Mouse (Mus musculus): Measurements from ENCODE around the gene Rap1b.
"Not testable (repeated sequence)": the region's sequence is repeated elsewhere in the genome, so short reads cannot be mapped to it uniquely, and the experiment has no call there.

Gene Rap1b

DNA sequence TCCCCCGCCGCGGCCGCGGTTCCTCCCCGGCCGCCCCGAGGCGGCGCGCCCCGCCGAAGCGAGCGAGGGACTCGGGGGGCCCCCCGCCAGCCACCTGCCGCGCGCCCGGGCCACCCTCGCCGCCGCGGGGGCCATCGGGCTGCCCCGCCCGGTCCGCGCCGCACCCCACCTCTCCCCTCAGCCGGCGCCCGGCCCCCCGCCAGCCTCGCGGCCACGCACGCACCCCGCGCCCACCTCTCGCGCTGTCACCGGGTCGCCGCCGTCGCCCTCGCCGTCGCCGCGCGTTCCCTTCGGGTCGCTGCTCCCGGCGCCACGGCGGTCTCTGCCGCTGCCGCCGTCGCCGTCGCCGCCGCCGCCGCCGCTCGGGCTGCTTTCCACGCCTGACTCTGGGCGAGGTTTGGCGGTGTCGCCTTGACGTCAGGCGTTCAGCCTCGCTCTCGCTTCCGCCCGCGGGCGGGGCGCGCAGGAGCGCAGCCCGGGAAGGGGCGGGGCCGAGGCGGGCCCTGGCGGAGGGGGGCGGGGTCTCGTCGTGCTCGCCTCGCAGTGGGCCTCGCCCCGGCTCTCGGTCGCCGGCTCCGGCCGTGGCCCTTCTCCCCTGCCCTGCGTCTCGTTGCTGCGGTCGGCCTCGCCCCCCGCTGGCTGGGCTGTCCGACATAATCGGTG is at the start of gene Rap1b:
TSS of gene Rap1b (minus strand) at position 439 of the 663 bp plus-strand sequence.
- DNase-seq = peak; percentile 96 to 98

DNA sequence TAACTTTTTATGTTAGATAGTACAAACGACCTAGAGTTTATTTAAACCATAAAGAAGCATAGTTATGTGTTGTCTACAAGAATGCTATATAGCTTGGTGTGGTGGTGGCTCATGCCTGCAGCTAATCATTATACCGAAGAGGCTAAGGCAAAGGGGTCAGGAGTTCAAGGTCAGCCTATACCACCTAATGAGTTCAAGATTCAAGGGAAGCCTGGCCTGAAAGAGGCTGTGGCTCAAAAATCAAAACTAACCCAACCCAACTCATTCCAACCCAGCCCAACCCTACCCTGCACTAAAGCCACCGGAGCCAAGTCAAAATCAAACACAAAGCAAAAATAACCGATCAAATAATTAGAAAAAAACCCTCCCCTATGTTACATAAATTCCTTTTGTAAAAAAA is 49.4 kb upstream of the Rap1b start:
- no peak for DNase-seq

DNA sequence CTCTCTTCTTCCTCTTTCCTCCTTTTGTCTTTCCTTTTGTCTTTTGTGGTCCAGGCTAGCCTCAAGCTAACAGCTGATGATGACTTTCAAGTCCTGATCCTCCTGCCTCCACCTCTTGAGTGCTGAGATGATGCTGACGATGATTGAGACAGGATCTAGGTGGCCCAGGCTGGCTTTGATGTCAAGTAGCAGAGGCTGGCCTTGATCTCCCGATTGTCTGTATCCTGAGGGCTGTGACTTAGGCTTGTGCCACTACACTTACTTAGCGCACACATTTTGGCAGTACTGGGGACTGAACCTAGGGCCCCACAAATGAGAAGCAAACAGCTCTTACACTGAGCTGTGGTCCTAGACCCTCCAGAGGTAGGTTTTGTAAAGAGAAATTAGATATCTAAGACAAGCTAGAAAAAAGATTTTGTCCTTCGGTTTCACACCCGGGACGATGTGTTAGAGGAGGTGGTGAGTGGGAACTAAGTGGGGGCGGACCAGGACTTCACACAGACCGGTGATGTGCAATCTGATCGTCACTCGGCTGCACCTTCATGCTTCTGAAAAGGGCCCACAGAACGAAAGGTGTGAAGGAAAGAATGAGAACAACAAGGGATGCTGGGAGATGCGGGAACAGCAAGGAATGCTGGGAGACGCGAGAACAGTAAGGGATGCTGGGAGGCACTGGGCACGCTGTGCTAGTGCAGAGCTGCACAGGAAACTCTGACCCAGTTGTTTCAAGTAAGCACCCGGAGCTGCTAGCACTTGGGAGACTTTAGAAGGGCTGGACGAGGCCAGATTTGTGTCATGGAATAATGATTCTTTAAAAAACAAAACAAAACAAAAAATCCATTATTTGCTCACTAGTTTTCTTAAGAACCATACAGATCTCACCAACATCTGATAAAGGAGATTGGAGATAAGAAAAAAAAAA is 48.5 kb upstream of the Rap1b start:
- DNase-seq = no peak

DNA sequence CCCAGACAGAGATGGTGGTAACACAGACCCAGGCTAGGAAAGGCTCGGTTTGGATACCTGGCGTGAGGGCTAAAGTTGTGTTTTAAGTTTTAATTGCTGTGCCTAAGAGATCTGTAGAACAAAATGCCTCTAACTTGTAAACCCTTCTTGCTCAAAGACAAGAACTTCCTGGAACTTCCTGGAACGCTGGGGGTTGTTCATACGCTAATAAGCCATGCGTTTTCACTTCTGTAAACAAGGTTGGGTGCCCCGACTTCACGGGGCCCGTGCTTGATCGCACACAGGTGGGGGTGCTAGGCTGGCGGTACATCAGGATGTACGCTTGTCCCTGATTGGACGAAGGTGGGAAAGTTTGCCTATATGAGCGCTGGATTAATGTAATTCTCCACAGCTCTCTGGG is 47.3 kb upstream of the Rap1b start:
- not testable (repeated sequence) for DNase-seq

DNA sequence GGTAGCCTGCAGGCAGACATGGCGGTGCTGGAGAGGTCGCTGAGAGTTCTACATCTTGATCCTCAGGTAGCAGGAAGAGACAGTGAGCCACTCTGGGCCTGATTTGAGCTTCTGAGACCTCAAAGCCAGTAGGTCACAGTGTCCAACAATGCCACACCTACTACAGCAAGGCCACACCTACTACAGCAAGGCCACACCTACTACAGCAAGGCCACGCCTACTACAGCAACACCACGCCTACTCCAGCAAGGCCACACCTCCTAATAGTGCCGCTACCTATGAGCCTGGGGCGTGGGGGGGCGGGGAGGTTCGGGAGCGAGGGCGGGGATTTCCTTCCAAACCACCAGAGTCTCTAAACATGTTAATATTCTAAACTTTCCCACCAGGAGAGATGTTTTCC is 45.5 kb upstream of the Rap1b start:
- no peak for DNase-seq

DNA sequence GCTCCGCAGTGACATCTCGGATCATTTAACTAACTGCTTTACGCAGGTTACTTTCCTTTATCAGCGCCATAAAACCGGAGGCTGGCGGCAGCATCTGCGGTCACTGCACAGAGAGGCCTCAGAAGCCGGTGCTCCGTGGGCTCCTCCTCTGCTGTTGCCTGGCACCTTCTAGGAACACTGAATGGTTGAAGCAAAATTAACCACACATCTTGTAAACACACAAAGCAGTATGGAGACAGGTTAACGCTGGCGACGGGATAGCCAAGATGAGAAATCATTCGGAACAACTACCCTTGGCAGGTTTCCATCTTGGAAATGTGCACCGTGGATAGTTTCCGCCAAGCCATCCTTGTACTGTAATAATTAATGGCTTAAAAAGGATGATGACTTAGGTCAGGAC is 43.0 kb upstream of the Rap1b start:
- peak; percentile 37 to 49 for DNase-seq

DNA sequence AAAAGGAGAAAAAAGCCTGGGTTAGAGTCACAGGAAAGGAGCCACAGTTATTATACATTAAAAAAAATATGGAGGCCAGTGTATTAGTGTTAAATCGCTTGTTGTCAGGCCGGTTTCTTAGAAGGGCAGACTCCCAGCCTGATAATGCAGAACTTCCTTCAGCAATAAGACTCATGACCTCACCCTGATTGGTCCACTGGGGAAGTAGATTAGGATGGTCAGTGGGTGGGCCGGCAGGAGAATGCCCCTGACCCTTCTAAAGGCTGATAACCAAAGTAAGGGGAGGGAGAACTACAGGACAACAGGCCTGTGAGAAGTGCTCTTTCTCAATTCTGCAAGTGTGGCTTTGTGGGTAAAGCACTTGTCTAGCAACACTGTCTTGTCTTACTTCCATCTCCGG is 39.5 kb upstream of the Rap1b start:
- DNase-seq = no peak

DNA sequence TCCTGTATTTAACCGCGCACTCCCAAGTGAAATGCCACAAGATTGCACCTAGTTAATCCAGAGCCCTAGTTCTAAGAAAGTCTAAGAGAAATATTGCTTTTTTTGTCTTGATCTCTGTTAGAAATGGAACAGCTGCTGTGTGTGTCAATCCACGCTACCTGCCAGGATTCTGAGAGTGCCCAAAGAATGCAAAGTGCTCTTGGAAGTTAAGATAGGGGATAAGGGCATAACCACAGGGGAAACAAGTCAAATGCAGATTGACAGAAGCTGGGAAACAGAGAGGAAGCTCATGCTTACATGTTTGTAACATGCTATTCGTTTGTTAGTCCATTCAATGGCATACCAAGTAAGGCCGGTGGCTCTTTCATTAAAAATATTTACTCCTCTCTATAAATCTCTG is 38.9 kb upstream of the Rap1b start:
- peak in 1 of 2 experiments; percentile 2 for DNase-seq

DNA sequence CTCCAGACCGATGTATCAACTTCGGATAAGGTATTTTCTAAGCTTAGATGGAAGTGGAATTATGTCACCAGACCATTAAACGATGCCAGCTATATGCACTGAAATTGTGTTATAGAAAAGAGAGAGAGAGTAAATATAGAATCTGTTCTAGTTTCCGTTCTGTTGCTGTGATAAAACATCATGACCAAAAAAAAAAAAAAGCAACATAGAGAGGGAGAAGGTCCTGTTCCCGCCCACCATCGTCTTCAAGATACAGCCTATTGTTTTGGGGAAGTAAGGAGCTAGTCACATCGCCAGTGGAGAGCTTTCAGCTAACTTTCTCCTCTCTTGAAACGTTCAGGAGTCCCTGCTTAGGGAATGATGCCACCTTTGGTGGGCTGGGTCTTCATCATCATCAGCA is 37.6 kb upstream of the Rap1b start:
- no peak for DNase-seq

DNA sequence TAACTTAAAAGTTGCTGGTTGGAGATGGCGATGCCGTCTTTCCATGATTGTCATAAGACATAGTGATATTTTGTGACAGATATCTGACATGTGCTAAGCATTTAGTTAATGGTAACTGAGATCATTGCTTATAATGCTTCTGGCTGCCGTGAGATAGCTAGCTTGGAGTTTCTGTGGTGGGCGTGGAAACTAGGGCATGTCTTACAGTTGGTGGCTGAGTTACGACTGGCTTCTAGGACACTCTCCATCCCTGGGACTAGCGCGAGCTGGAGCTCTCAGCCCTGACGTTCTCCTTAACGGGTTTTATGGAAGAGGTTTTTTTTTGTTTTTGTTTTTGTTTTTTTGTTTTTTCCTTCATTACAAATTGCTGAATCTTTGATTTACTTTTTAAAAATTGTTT is 32.8 kb upstream of the Rap1b start:
- no peak for DNase-seq

DNA sequence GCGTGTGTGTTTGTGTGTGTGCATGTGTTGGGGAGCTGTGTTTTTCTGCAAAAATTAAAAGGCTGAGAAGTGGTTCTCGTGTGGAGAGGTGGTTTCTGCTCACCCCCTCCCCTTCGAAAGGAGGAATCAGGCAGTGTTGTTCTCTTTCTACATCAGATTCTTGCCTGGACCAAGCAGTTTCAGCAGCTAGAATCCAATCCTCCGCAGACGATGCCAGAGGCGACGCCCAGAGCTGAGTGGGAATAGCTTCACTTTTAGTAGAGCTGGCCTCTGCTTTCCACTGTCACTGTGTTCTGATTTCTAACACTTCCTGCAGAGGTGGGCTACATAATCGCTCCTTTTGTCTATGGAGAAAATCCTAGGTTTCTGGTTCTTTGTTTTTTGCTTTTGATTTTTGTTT is 31.0 kb upstream of the Rap1b start:
- DNase-seq = no peak

DNA sequence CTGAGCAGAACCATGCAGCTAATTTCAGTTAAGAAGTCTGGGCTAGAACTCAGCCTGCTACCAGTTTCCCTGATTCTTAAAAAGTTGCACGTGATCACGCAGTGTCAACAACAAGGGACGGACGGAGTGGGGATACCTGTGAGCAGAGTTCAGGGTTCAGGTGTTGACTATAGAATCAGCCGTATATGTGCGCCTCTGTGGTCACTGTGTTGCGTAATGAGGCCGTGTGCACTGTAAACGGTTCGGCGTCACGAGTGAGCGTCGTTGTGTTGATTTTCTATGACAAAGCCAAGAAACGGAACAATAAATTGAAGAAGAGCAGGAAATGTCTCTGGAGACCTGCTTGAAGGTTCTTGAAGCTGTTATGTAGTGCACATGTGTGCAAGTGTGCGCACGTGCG is 30.6 kb upstream of the Rap1b start:
- DNase-seq = no peak

DNA sequence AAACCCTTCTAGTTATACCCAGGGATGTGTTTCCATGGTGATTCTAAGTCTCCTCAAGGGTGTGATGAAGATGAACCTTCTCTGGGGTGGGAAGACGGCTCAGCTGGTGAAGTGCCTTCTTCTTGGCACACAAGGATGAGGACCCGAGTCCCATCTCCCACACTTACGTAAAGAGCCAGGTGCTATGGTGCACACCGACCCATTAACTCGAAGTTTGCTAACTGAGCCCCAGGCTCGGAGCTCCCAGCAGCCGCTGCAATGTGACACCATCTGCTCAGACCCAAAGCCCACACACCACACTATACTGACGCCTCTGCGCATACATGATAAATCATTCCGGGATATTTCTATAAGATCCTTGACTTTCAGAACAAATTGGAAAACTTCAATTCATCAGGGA is 29.1 kb upstream of the Rap1b start:
- no peak for DNase-seq

DNA sequence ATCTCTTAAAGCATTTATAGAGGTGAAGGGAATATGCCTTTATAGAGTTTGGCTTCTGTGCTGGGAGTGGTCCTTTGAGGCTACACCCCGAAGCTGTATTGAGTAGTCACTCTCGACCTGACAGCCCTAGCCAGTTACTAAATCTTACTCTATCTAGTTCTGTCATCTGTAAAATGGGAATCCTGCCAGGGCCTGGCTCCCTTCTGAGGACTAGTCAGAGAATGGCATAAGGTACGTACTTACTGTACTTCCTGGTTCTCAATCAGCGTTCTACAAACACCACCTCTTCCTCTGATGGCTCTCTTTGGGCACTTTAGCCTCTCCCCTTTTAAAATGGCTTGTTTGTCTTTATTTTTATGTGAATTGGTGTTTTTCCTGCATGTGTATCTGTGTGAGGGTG is 28.1 kb upstream of the Rap1b start:
- DNase-seq = no peak

DNA sequence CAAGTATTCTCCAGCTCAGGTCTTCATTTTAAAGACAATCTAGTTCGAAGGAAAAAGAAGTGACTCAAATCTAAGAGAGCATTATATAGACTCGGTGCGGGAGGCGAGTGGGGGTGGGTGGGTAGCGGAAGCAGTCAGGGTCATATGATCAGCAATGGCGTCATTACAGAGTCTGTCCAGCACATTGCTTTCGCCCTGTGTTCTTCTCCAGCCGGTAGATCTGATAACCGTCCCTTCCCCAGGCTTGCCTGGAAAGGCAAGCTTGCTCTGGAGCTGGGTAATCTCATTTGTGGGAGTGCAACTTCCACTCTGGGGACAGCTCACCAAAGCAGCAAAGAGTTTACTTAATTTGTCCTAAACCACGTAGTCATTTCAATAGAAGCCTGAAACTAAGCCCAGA is 26.6 kb upstream of the Rap1b start:
- DNase-seq = no peak

DNA sequence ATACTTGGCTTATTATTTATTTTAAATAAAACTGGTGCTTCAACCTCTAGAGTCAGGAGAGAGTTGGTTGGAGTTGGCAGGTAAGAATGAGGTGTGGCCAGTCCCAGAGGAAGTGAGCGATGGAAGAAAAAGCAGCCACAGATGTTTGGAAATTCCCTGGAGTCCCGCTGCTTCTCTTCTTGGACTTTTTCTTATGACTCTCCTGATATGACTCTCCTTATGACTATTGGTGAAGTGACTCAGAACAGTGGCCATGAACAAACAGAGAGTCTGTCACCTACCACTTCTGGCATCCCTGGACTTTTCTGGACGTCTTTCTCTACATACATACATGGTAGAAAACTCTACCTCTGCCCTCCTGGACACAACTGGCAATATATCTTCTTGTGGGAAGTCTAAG is 21.5 kb upstream of the Rap1b start:
- no peak for DNase-seq

DNA sequence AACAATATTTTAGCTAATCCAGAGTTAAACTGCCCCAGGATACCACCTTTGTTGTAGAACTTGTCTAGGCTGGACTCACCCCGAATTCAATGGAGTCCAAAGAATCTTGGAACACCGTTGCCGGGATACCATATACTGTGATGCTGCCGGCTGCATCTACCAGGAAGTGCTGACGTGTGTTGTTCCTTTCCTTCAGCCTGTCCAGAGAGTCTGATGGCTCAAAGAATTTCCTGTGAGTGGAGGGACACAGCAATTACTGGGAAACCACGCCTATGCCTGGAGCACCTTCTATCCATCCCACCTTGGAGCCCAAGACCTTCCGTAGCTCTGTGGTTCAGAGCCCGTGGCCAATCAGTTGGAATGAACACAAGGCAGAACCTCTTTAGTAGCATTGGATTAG is 20.8 kb upstream of the Rap1b start:
- DNase-seq = no peak

DNA sequence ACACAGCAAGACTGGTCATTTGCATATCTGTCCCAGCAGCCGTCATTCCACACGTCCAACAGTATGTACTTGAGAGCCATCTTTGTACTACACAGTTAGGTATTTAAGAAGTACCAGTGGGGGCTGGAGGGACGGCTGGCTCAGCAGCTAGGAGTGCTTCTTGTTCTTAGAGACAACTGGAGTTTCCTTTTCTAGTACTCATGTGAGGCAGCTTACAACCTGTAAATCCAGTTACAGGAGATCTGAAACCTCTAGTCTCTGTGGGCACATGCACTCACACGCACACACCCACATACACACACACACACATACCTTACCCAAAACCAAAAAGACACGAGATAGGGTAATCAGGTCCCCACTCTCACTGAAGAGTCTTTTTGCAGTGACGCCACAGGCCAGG is 18.9 kb upstream of the Rap1b start:
- DNase-seq = no peak

DNA sequence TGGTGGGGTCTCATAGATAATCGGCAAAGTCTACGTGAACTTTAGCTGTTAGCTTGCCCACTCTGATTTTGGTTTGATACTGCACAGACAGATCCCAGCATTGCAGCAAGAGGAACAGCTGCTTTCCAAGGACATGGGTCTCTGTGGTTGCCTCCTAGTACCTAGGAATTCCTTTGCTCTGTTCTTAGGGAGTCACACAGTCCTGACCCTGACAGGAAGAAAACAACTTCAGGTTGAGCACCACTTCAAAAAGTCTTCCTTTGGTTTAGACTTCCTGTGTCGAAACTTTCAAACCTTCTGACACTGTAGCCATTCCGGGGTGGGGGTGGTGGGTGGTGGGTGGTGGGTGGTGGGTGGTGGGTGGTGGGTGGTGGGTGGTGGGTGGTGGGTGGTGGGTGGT is 18.4 kb upstream of the Rap1b start:
- DNase-seq = no peak

DNA sequence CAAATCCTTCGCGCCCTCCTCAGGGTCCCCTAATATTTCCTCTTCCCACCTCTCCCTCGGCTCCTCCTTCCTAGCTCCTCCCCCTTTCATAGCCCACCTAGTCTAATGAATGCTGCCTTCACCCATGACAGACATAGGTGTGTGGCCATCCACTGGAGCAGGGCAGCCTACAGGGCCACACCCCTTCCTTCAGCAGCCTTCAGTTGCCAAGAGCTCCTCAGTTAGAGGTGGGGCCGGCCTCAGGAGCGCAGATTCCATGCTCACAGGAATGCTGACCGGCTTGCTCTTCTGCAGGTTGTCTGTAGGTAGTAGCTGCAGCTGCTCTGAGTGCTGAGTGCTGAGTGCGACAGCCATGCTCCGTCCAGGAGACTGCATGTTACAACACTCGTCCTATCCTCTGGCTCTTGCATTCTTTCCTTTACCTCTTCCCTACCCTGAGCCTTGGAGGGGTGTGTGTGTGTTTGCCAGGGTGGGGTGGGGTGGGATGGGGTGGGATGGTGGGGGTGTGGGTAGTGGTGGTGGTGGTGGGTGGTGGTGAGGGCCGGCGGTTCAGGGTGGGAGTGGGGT is 16.3 kb upstream of the Rap1b start:
- peak in 1 of 2 experiments; percentile 45 for DNase-seq

DNA sequence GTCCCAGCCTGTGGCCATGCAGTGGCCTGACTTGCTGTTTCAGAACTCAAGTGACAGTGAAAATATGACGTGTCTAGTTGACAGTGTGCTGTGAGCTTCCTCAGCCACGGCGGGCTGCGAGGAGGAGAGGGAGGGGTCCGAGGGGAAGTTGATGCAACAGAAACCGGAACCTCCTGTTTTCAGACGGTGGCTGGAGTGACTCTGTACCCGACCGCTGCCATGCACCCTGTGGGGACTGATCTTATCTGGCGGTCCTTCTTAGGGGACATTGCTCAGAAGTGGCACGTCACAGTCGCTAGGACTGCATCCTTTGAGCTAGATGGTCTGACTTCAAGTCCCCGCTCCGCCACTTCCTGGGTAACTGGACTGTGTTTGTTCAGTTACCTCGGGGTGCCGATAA is 15.1 kb upstream of the Rap1b start:
- no peak for DNase-seq

DNA sequence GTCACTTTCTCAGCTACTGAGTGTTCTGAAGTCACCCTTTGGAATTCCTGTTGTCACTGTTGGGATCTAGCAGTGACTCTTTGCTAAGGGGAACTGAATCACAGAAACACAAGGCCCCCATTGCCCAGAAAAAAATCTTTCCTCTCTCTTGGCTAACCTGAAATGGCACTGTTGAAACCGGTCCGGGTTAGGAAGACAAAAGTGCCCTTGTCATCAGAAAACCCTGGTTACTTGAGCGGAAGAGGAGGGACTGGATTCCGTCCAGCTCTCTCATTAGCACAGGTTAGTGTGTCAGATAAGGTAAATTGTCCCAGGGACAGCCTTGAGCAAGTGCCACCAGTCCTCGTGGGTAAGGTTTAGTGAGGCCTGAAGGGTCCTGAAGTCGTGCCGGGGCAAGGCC is 14.5 kb upstream of the Rap1b start:
- DNase-seq = no peak

DNA sequence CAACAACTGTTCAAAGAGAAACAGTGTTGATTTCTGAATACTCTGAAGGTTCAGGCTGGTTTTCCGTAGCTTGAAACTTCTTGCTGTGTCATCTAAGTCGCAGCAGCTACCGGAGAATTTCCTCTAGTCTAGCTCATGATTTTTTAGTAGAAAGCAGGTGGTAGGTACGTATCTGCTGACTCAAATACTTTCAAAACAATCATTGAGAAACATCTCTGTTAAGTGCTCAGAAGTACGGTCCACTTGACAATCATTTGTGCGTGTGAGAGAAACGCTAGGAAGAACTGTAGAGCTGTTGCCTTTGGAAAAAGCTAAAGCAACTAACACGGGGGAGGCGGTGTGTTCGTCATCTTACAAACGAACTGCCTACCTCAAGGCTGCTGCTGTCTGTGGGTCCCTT is 14.0 kb upstream of the Rap1b start:
- DNase-seq = no peak

DNA sequence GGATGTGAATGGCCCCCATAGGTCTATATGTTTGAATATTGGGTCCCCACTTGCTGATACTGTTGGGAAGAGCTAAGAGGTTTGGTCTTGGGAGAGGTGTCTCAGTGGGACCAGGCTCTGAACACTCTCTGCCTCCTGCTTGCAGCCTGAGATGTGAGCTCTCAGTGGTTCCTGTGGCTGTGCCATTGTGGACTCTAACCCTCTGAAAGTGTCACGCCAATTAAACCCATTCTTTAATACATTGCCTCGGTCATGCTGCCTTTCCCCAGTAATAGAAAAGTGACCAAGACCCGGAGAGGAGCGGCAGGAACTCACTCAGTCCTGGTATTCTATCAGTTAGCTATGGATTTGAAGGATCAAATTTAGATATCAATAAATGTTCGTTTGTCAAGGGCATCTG is 12.4 kb upstream of the Rap1b start:
- no peak for DNase-seq

Measured in kidney, postnatal 25 days (tissue).